Mouse (Mus musculus): Measurements from ENCODE around the gene Pigx. TPM values are rescaled to one million over a fixed set of nuclear protein-coding genes. Genes with fewer than 3 reads are reported as not detected.

Pigx gene
- polyA plus RNA-seq, 1 experiment = 29.0 TPM

- no peaks in the 10 kb centered on the region for H3K27me3 ChIP-seq (replicated peaks; ENCODE audit: control insufficient read depth, insufficient read depth, low read length)
- 81% methylated on average over 3 of the region's 3 CpGs for WGBS
- no peak for DNase-seq
- no peak for TF ChIP-seq CTCF (conservative IDR thresholded peaks at IDR 0.05; ENCODE audit: insufficient read depth, insufficient read length, low read depth, low read length)
- no peak for TF ChIP-seq POLR2A (IDR thresholded peaks at IDR 0.05; ENCODE audit: low read depth, low read length)
- no peaks in the 10 kb centered on the region for H3K36me3 ChIP-seq (ENCODE audit: control insufficient read depth, insufficient read depth, low read length)
- H3K4me1 ChIP-seq (ENCODE audit: control insufficient read depth, insufficient read depth, low read length) = no peaks in the 10 kb centered on the region
- H3K27ac ChIP-seq (ENCODE audit: insufficient read depth, low read depth, low read length) = no peak overlapping the region
- no peak overlapping the region for H3K4me3 ChIP-seq (ENCODE audit: insufficient read depth, low read depth, low read length)
These were observed 20.9 kb upstream of the Pigx start for GRCm38 (mm10) chr16:32120454-32120853.

GRCm38 (mm10) chr16:32116186-32116585 lies 16.6 kb upstream of the Pigx start:
- no peak for DNase-seq
- TF ChIP-seq POLR2A (IDR thresholded peaks at IDR 0.05; ENCODE audit: low read depth, low read length) (no peak), CTCF (conservative IDR thresholded peaks at IDR 0.05; ENCODE audit: insufficient read depth, insufficient read length, low read depth, low read length) (no peak)
- Histone ChIP-seq H3K27ac (ENCODE audit: insufficient read depth, low read depth, low read length) (no peak overlapping the region), H3K27me3 (replicated peaks; ENCODE audit: control insufficient read depth, insufficient read depth, low read length) (no peaks in the 10 kb centered on the region), H3K4me1 (ENCODE audit: control insufficient read depth, insufficient read depth, low read length) (no peaks in the 10 kb centered on the region), H3K36me3 (ENCODE audit: control insufficient read depth, insufficient read depth, low read length) (no peaks in the 10 kb centered on the region), H3K4me3 (ENCODE audit: insufficient read depth, low read depth, low read length) (no peak overlapping the region)
- 40% methylated on average over 5 of the region's 5 CpGs for WGBS

- 58% methylated on average over 6 of the region's 6 CpGs for WGBS
- no peak for TF ChIP-seq CTCF (conservative IDR thresholded peaks at IDR 0.05; ENCODE audit: insufficient read depth, insufficient read length, low read depth, low read length)
- no peak for TF ChIP-seq POLR2A (IDR thresholded peaks at IDR 0.05; ENCODE audit: low read depth, low read length)
- no peak for DNase-seq
- Histone ChIP-seq H3K4me3 (ENCODE audit: insufficient read depth, low read depth, low read length) (no peak overlapping the region), H3K4me1 (ENCODE audit: control insufficient read depth, insufficient read depth, low read length) (no peaks in the 10 kb centered on the region), H3K36me3 (ENCODE audit: control insufficient read depth, insufficient read depth, low read length) (no peaks in the 10 kb centered on the region), H3K27ac (ENCODE audit: insufficient read depth, low read depth, low read length) (no peak overlapping the region), H3K27me3 (replicated peaks; ENCODE audit: control insufficient read depth, insufficient read depth, low read length) (no peaks in the 10 kb centered on the region)
These were observed 16.2 kb upstream of the Pigx start for GRCm38 (mm10) chr16:32115781-32116180.

GRCm38 (mm10) chr16:32114968-32115695 lies 15.6 kb upstream of the Pigx start:
- 4% methylated on average over 15 of the region's 15 CpGs for WGBS
- Histone ChIP-seq H3K4me3 (ENCODE audit: insufficient read depth, low read depth, low read length) (no peak overlapping the region), H3K36me3 (ENCODE audit: control insufficient read depth, insufficient read depth, low read length) (no peaks in the 10 kb centered on the region), H3K27ac (ENCODE audit: insufficient read depth, low read depth, low read length) (no peak overlapping the region), H3K27me3 (replicated peaks; ENCODE audit: control insufficient read depth, insufficient read depth, low read length) (no peaks in the 10 kb centered on the region), H3K4me1 (ENCODE audit: control insufficient read depth, insufficient read depth, low read length) (no peaks in the 10 kb centered on the region)
- peak; percentile 83 for DNase-seq
- TF ChIP-seq POLR2A (IDR thresholded peaks at IDR 0.05; ENCODE audit: low read depth, low read length) = no peak
- TF ChIP-seq CTCF (conservative IDR thresholded peaks at IDR 0.05; ENCODE audit: insufficient read depth, insufficient read length, low read depth, low read length) = peak; percentile 90

- no peaks in the 10 kb centered on the region for H3K4me1 ChIP-seq (ENCODE audit: control insufficient read depth, insufficient read depth, low read length)
- H3K36me3 ChIP-seq (ENCODE audit: control insufficient read depth, insufficient read depth, low read length) = no peaks in the 10 kb centered on the region
- H3K27me3 ChIP-seq (replicated peaks; ENCODE audit: control insufficient read depth, insufficient read depth, low read length) = no peaks in the 10 kb centered on the region
- H3K27ac ChIP-seq (ENCODE audit: insufficient read depth, low read depth, low read length) = no peak overlapping the region
- DNase-seq = no peak
- WGBS = 88% methylated on average over 10 of the region's 10 CpGs
- H3K4me3 ChIP-seq (ENCODE audit: insufficient read depth, low read depth, low read length) = no peak overlapping the region
- no peak for TF ChIP-seq CTCF (conservative IDR thresholded peaks at IDR 0.05; ENCODE audit: insufficient read depth, insufficient read length, low read depth, low read length)
- TF ChIP-seq POLR2A (IDR thresholded peaks at IDR 0.05; ENCODE audit: low read depth, low read length) = no peak
These were observed 14.9 kb upstream of the Pigx start for GRCm38 (mm10) chr16:32114406-32114805.

GRCm38 (mm10) chr16:32113541-32114218 lies 14.1 kb upstream of the Pigx start:
- no peak overlapping the region; the same call in 1 of the 2 replicates for H3K27ac ChIP-seq (ENCODE audit: insufficient read depth, low read depth, low read length)
- H3K4me1 ChIP-seq (ENCODE audit: control insufficient read depth, insufficient read depth, low read length) = no peaks in the 10 kb centered on the region
- H3K27me3 ChIP-seq (replicated peaks; ENCODE audit: control insufficient read depth, insufficient read depth, low read length) = no peaks in the 10 kb centered on the region
- H3K36me3 ChIP-seq (ENCODE audit: control insufficient read depth, insufficient read depth, low read length) = no peaks in the 10 kb centered on the region
- DNase-seq = peak; percentile 77
- 47% methylated on average over 23 of the region's 23 CpGs for WGBS
- no peak overlapping the region for H3K4me3 ChIP-seq (ENCODE audit: insufficient read depth, low read depth, low read length)
- TF ChIP-seq POLR2A (IDR thresholded peaks at IDR 0.05; ENCODE audit: low read depth, low read length) (no peak), CTCF (conservative IDR thresholded peaks at IDR 0.05; ENCODE audit: insufficient read depth, insufficient read length, low read depth, low read length) (no peak)

GRCm38 (mm10) chr16:32110951-32111699 lies 11.6 kb upstream of the Pigx start:
- no peak overlapping the region for H3K27ac ChIP-seq (ENCODE audit: insufficient read depth, low read depth, low read length)
- DNase-seq = peak; percentile 33
- H3K4me1 ChIP-seq (ENCODE audit: control insufficient read depth, insufficient read depth, low read length) = no peaks in the 10 kb centered on the region
- H3K27me3 ChIP-seq (replicated peaks; ENCODE audit: control insufficient read depth, insufficient read depth, low read length) = no peaks in the 10 kb centered on the region
- WGBS = 57% methylated on average over 15 of the region's 15 CpGs
- no peak overlapping the region for H3K4me3 ChIP-seq (ENCODE audit: insufficient read depth, low read depth, low read length)
- H3K36me3 ChIP-seq (ENCODE audit: control insufficient read depth, insufficient read depth, low read length) = no peaks in the 10 kb centered on the region
- TF ChIP-seq CTCF (conservative IDR thresholded peaks at IDR 0.05; ENCODE audit: insufficient read depth, insufficient read length, low read depth, low read length) (no peak), POLR2A (IDR thresholded peaks at IDR 0.05; ENCODE audit: low read depth, low read length) (no peak)

Measured in kidney, adult 2 months (tissue).